Mouse (Mus musculus): ENCODE data around the gene Tgfbr3. TPM values are rescaled to one million over a fixed set of nuclear protein-coding genes. Genes with fewer than 3 reads are reported as not detected.

Gene Tgfbr3
- polyA plus RNA-seq, 1 experiment from 2014 or later, result 12.1 TPM

GRCm38 (mm10) chr5:107098007-107098406 lies 191.4 kb downstream of the Tgfbr3 start:
- no peaks in the 10 kb centered on the region for H3K9me3 ChIP-seq (replicated peaks)
- H3K4me3 ChIP-seq, result no peak overlapping the region
- no peaks in the 10 kb centered on the region for H3K36me3 ChIP-seq
- no peaks in the 10 kb centered on the region; the same call in 1 of the 2 replicates for H3K27me3 ChIP-seq (ENCODE audit: low read depth, poor library complexity, severe bottlenecking)
- DNase-seq (ENCODE audit: low spot score), result no peak
- H3K27ac ChIP-seq, result no peak overlapping the region
- H3K4me1 ChIP-seq, result peaks cover 41% of the 10 kb centered on the region
- 83% methylated on average over 5 of the region's 5 CpGs for WGBS

GRCm38 (mm10) chr5:107097314-107097713 lies 192.1 kb downstream of the Tgfbr3 start:
- no peaks in the 10 kb centered on the region for H3K9me3 ChIP-seq (replicated peaks)
- no peak overlapping the region for H3K27ac ChIP-seq
- no peaks in the 10 kb centered on the region; the same call in 1 of the 2 replicates for H3K27me3 ChIP-seq (ENCODE audit: low read depth, poor library complexity, severe bottlenecking)
- no peak for DNase-seq (ENCODE audit: low spot score)
- WGBS, result 83% methylated on average over 7 of the region's 7 CpGs
- peaks cover 40% of the 10 kb centered on the region for H3K4me1 ChIP-seq
- no peak overlapping the region for H3K4me3 ChIP-seq
- H3K36me3 ChIP-seq, result no peaks in the 10 kb centered on the region

- H3K4me1 ChIP-seq, result peaks cover 33% of the 10 kb centered on the region
- no peaks in the 10 kb centered on the region for H3K36me3 ChIP-seq
- H3K9me3 ChIP-seq (replicated peaks), result no peaks in the 10 kb centered on the region
- H3K27ac ChIP-seq, result peak overlapping the region; percentile 61; the same call in 1 of the 2 replicates
- H3K27me3 ChIP-seq (ENCODE audit: low read depth, poor library complexity, severe bottlenecking), result no peaks in the 10 kb centered on the region; the same call in 1 of the 2 replicates
- DNase-seq (ENCODE audit: low spot score), result no peak
- WGBS, result 28% methylated on average over 5 of the region's 5 CpGs
- no peak overlapping the region for H3K4me3 ChIP-seq
Observed at GRCm38 (mm10) chr5:107094233-107094632, 195.2 kb downstream of the Tgfbr3 start.

- no peak overlapping the region for H3K27ac ChIP-seq
- H3K36me3 ChIP-seq, result no peaks in the 10 kb centered on the region
- no peaks in the 10 kb centered on the region; the same call in 1 of the 2 replicates for H3K27me3 ChIP-seq (ENCODE audit: low read depth, poor library complexity, severe bottlenecking)
- no peaks in the 10 kb centered on the region for H3K9me3 ChIP-seq (replicated peaks)
- no peak for DNase-seq (ENCODE audit: low spot score)
- peaks cover 37% of the 10 kb centered on the region for H3K4me1 ChIP-seq
- no peak overlapping the region for H3K4me3 ChIP-seq
- WGBS, result 88% methylated on average over 3 of the region's 3 CpGs
Observed at GRCm38 (mm10) chr5:107093253-107093652, 196.2 kb downstream of the Tgfbr3 start.

- no peak overlapping the region for H3K4me3 ChIP-seq
- WGBS, result 78% methylated on average over 8 of the region's 8 CpGs
- peak overlapping the region; percentile 5; the same call in 1 of the 2 replicates for H3K27ac ChIP-seq
- H3K9me3 ChIP-seq (replicated peaks), result no peaks in the 10 kb centered on the region
- no peaks in the 10 kb centered on the region for H3K36me3 ChIP-seq
- no peak for DNase-seq (ENCODE audit: low spot score)
- peaks cover 41% of the 10 kb centered on the region for H3K4me1 ChIP-seq
- H3K27me3 ChIP-seq (ENCODE audit: low read depth, poor library complexity, severe bottlenecking), result peaks cover 3% of the 10 kb centered on the region; the same call in 1 of the 2 replicates
Observed at GRCm38 (mm10) chr5:107092137-107092536, 197.3 kb downstream of the Tgfbr3 start.

- H3K4me1 ChIP-seq, result peaks cover 39% of the 10 kb centered on the region
- no peak overlapping the region for H3K4me3 ChIP-seq
- H3K9me3 ChIP-seq (replicated peaks), result no peaks in the 10 kb centered on the region
- H3K27ac ChIP-seq, result no peak overlapping the region
- H3K36me3 ChIP-seq, result no peaks in the 10 kb centered on the region
- 37% methylated on average over 5 of the region's 5 CpGs for WGBS
- DNase-seq (ENCODE audit: low spot score), result no peak
- 0 out of 2 replicates have a peak, but pooled peaks cover 7% of the 10 kb centered on the region for H3K27me3 ChIP-seq (ENCODE audit: low read depth, poor library complexity, severe bottlenecking)
Observed at GRCm38 (mm10) chr5:107089966-107090365, 199.5 kb downstream of the Tgfbr3 start.

GRCm38 (mm10) chr5:107087829-107088808 lies 201.3 kb downstream of the Tgfbr3 start:
- Histone ChIP-seq H3K36me3 (no peaks in the 10 kb centered on the region), H3K27me3 (ENCODE audit: low read depth, poor library complexity, severe bottlenecking) (0 out of 2 replicates have a peak, but pooled peaks cover 7% of the 10 kb centered on the region), H3K4me1 (peaks cover 31% of the 10 kb centered on the region), H3K27ac (peak overlapping the region; percentile 54; the same call in 1 of the 2 replicates), H3K9me3 (replicated peaks) (no peaks in the 10 kb centered on the region), H3K4me3 (no peak overlapping the region)
- no peak for DNase-seq (ENCODE audit: low spot score)
- WGBS, result 60% methylated on average over 12 of the region's 12 CpGs

- H3K4me1 ChIP-seq, result peaks cover 25% of the 10 kb centered on the region
- no peaks in the 10 kb centered on the region for H3K9me3 ChIP-seq (replicated peaks)
- 0 out of 2 replicates have a peak, but pooled peaks cover 7% of the 10 kb centered on the region for H3K27me3 ChIP-seq (ENCODE audit: low read depth, poor library complexity, severe bottlenecking)
- H3K27ac ChIP-seq, result peak overlapping the region; percentile 42; the same call in 1 of the 2 replicates
- no peaks in the 10 kb centered on the region for H3K36me3 ChIP-seq
- 68% methylated on average over 2 of the region's 2 CpGs for WGBS
- no peak for DNase-seq (ENCODE audit: low spot score)
- no peak overlapping the region for H3K4me3 ChIP-seq
Observed at GRCm38 (mm10) chr5:107087291-107087690, 202.1 kb downstream of the Tgfbr3 start.

GRCm38 (mm10) chr5:107086166-107086565 lies 203.3 kb downstream of the Tgfbr3 start:
- 86% methylated on average over 5 of the region's 5 CpGs for WGBS
- DNase-seq (ENCODE audit: low spot score), result no peak
- Histone ChIP-seq H3K27ac (no peak overlapping the region), H3K36me3 (no peaks in the 10 kb centered on the region), H3K4me1 (peaks cover 24% of the 10 kb centered on the region), H3K4me3 (no peak overlapping the region), H3K27me3 (ENCODE audit: low read depth, poor library complexity, severe bottlenecking) (0 out of 2 replicates have a peak, but pooled peaks cover 7% of the 10 kb centered on the region), H3K9me3 (replicated peaks) (no peaks in the 10 kb centered on the region)

- Histone ChIP-seq H3K4me1 (peaks cover 27% of the 10 kb centered on the region), H3K27ac (no peak overlapping the region), H3K4me3 (no peak overlapping the region), H3K27me3 (ENCODE audit: low read depth, poor library complexity, severe bottlenecking) (0 out of 2 replicates have a peak, but pooled peaks cover 7% of the 10 kb centered on the region), H3K9me3 (replicated peaks) (no peaks in the 10 kb centered on the region), H3K36me3 (no peaks in the 10 kb centered on the region)
- no peak for DNase-seq (ENCODE audit: low spot score)
- WGBS, result 88% methylated on average over 4 of the region's 4 CpGs
Observed at GRCm38 (mm10) chr5:107084431-107084830, 205.0 kb downstream of the Tgfbr3 start.

GRCm38 (mm10) chr5:107082011-107082410 lies 207.4 kb downstream of the Tgfbr3 start:
- Histone ChIP-seq H3K27ac (peak overlapping the region; percentile 25; the same call in 1 of the 2 replicates), H3K4me3 (no peak overlapping the region), H3K4me1 (peaks cover 21% of the 10 kb centered on the region), H3K36me3 (no peaks in the 10 kb centered on the region), H3K9me3 (replicated peaks) (no peaks in the 10 kb centered on the region), H3K27me3 (ENCODE audit: low read depth, poor library complexity, severe bottlenecking) (0 out of 2 replicates have a peak, but pooled peaks cover 2% of the 10 kb centered on the region)
- DNase-seq (ENCODE audit: low spot score), result no peak
- 88% methylated on average over 3 of the region's 3 CpGs for WGBS

- 68% methylated on average over 12 of the region's 12 CpGs for WGBS
- DNase-seq (ENCODE audit: low spot score), result no peak
- Histone ChIP-seq H3K4me1 (peaks cover 19% of the 10 kb centered on the region), H3K36me3 (no peaks in the 10 kb centered on the region), H3K4me3 (no peak overlapping the region), H3K27ac (peak overlapping the region; percentile 40; the same call in 1 of the 2 replicates), H3K9me3 (replicated peaks) (no peaks in the 10 kb centered on the region), H3K27me3 (ENCODE audit: low read depth, poor library complexity, severe bottlenecking) (no peaks in the 10 kb centered on the region)
Observed at GRCm38 (mm10) chr5:107080986-107081624, 208.3 kb downstream of the Tgfbr3 start.
